Mouse (Mus musculus): ENCODE results near the gene Ctnnd2. TPM values are rescaled to one million over a fixed set of nuclear protein-coding genes. Genes with fewer than 3 reads are reported as not detected.

The Ctnnd2 gene
- polyA plus RNA-seq, 1 experiment from 2014 or later = 19.9 TPM

DNA sequence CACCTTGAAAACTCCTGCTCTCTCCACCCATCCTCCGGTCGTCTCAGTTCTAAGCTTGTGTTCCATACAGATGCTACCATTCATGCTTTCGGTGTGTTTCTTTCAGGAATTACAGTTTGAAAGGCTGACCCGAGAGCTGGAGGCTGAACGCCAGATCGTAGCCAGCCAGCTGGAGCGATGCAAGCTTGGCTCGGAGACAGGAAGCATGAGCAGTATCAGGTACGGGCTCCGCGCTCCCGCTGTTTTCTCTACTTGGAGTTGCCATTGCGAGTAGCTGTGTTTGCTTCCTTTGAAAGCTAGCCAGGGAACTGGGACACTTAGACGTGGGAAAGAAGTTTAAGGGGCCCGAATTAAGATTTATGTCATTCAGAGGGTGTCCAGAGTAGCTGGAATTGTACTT, 308.3 kb downstream of the Ctnnd2 start:
- TF ChIP-seq CTCF (IDR thresholded peaks at IDR 0.05; ENCODE audit: low read depth) = no peak
- Histone ChIP-seq H3K4me3 (ENCODE audit: low read depth, low read length) (no peak overlapping the region), H3K27ac (ENCODE audit: low read depth) (no peak overlapping the region), H3K27me3 (ENCODE audit: insufficient read depth, low read length) (no peaks in the 10 kb centered on the region), H3K4me1 (ENCODE audit: insufficient read depth) (no peaks in the 10 kb centered on the region), H3K9me3 (ENCODE audit: low read depth, low read length) (no peaks in the 10 kb centered on the region), H3K9ac (no peak overlapping the region), H3K4me2 (no peak overlapping the region), H3K36me3 (ENCODE audit: insufficient read depth) (no peaks in the 10 kb centered on the region)
- WGBS = 55% methylated on average over 15 of the region's 15 CpGs
- peak; percentile 49 for DNase-seq
- no peak for ATAC-seq (ENCODE audit: insufficient read depth)

DNA sequence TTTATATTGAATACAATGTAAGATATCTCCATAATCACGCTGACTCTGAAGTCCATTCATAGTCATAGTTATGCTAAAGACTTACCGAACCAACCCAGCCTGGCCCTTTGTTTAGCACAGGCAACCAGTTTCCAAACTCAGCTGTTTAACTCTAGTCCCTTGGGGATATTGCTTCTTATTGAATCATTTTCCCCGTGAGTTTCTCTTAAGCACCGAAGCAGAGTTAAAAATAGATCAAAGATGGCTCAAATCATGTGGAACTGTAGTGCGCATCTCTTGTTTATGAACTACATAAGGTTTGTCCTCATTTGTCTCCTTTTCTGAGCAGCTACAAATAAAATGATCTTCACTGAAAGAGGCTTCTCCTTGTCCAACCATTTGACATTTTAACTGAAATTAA, 334.1 kb downstream of the Ctnnd2 start:
- Histone ChIP-seq H3K27me3 (ENCODE audit: insufficient read depth, low read length) (no peaks in the 10 kb centered on the region), H3K9me3 (ENCODE audit: low read depth, low read length) (no peaks in the 10 kb centered on the region), H3K27ac (ENCODE audit: low read depth) (no peak overlapping the region), H3K4me2 (no peak overlapping the region), H3K36me3 (ENCODE audit: insufficient read depth) (no peaks in the 10 kb centered on the region), H3K4me3 (ENCODE audit: low read depth, low read length) (no peak overlapping the region), H3K4me1 (ENCODE audit: insufficient read depth) (no peaks in the 10 kb centered on the region), H3K9ac (no peak overlapping the region)
- no peak for ATAC-seq (ENCODE audit: insufficient read depth)
- WGBS = 70% methylated on average over 5 of the region's 5 CpGs
- no peak for DNase-seq
- no peak for TF ChIP-seq CTCF (IDR thresholded peaks at IDR 0.05; ENCODE audit: low read depth)

DNA sequence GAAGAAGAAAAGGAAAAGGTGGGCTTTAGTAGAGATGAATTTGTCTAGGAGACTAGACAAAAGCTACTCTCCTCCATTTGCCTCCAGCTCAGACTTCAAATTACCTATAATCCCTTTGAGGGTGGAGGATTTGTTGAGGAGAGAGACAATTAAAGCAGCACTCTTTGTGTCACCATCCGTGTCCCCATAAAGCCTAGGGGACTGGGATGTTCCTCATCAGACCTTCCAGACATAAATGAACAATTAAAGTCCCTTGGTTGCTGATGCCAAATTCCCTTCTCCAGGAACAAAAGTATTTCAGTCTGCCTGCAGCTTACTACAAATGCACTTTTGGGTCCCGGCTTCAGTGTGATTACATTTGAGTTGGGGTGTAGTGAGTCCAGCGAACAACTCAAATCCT, 340.1 kb downstream of the Ctnnd2 start:
- ATAC-seq (ENCODE audit: insufficient read depth) = no peak
- Histone ChIP-seq H3K4me2 (no peak overlapping the region), H3K4me1 (ENCODE audit: insufficient read depth) (no peaks in the 10 kb centered on the region), H3K4me3 (ENCODE audit: low read depth, low read length) (no peak overlapping the region), H3K27ac (ENCODE audit: low read depth) (no peak overlapping the region), H3K36me3 (ENCODE audit: insufficient read depth) (no peaks in the 10 kb centered on the region), H3K27me3 (ENCODE audit: insufficient read depth, low read length) (no peaks in the 10 kb centered on the region), H3K9ac (no peak overlapping the region), H3K9me3 (ENCODE audit: low read depth, low read length) (no peaks in the 10 kb centered on the region)
- 74% methylated on average over 3 of the region's 3 CpGs for WGBS
- no peak for TF ChIP-seq CTCF (IDR thresholded peaks at IDR 0.05; ENCODE audit: low read depth)
- no peak for DNase-seq

DNA sequence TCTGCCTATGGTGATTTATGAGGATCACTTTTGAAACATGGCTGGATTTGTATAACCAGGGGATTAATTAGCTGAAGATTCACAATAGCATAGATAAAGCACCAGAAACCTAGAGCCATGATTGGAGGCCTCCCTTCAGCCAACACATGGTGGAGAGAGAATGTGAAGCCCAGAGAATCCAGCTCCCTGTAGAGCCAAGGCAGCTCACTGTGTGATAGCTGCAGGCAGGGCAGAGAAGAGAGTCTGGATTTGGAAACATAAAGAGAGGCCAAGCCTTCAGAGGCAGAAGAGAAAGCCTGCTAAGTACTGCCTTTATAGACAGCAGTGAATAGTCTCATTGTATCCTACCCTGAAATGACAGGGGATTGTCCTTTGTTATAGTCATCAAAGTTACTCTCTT, 340.7 kb downstream of the Ctnnd2 start:
- Histone ChIP-seq H3K27ac (ENCODE audit: low read depth) (no peak overlapping the region), H3K4me2 (no peak overlapping the region), H3K36me3 (ENCODE audit: insufficient read depth) (no peaks in the 10 kb centered on the region), H3K27me3 (ENCODE audit: insufficient read depth, low read length) (no peaks in the 10 kb centered on the region), H3K9ac (no peak overlapping the region), H3K9me3 (ENCODE audit: low read depth, low read length) (no peaks in the 10 kb centered on the region), H3K4me3 (ENCODE audit: low read depth, low read length) (no peak overlapping the region), H3K4me1 (ENCODE audit: insufficient read depth) (no peaks in the 10 kb centered on the region)
- TF ChIP-seq CTCF (IDR thresholded peaks at IDR 0.05; ENCODE audit: low read depth) = no peak
- ATAC-seq (ENCODE audit: insufficient read depth) = no peak
- DNase-seq = no peak

DNA sequence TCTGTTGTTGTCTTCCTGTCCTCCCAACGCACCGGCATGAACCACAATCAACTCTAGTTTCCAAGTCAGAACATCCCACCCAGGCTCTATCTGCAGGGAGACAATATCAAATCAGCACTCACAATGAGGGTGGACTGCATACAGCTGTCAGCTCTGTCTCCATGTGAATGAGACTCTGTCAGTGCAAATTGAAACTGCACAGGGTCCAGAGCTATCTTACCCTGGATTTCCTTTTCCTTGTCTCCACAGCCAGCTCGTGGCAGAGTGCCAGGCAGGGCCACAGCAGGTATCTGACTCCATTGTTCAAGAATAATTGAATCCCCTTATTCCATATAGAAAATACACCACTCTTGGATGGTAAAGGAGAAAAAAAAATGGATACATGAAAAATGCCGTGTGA, 343.0 kb downstream of the Ctnnd2 start:
- no peak for TF ChIP-seq CTCF (IDR thresholded peaks at IDR 0.05; ENCODE audit: low read depth)
- Histone ChIP-seq H3K27ac (ENCODE audit: low read depth) (no peak overlapping the region), H3K4me2 (no peak overlapping the region), H3K9ac (no peak overlapping the region), H3K4me3 (ENCODE audit: low read depth, low read length) (no peak overlapping the region), H3K4me1 (ENCODE audit: insufficient read depth) (no peaks in the 10 kb centered on the region), H3K36me3 (ENCODE audit: insufficient read depth) (no peaks in the 10 kb centered on the region), H3K27me3 (ENCODE audit: insufficient read depth, low read length) (no peaks in the 10 kb centered on the region), H3K9me3 (ENCODE audit: low read depth, low read length) (no peaks in the 10 kb centered on the region)
- DNase-seq (no peak), ATAC-seq (ENCODE audit: insufficient read depth) (no peak)
- WGBS = 71% methylated on average over 4 of the region's 4 CpGs

DNA sequence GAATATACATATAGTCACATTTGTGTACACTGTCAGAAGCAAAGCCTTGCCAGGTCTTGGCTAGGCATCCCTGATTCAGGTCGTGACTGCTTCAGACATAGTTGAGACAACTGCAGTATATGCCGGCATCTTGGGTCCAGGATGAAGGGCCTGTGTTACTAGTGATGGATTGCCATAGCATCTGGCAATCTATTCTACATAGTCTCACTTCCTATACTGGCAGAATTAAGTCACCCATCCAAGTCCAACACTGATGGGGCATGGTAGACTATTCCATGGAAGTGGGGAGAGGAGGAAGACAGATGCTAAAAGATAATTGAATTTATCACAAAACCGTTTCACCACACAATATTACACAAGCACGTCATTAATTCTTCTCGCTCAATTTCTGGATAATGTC, 369.1 kb downstream of the Ctnnd2 start:
- Histone ChIP-seq H3K36me3 (ENCODE audit: insufficient read depth) (no peaks in the 10 kb centered on the region), H3K4me2 (no peak overlapping the region), H3K27me3 (ENCODE audit: insufficient read depth, low read length) (no peaks in the 10 kb centered on the region), H3K27ac (ENCODE audit: low read depth) (no peak overlapping the region), H3K9me3 (ENCODE audit: low read depth, low read length) (no peaks in the 10 kb centered on the region), H3K4me1 (ENCODE audit: insufficient read depth) (no peaks in the 10 kb centered on the region), H3K9ac (no peak overlapping the region), H3K4me3 (ENCODE audit: low read depth, low read length) (no peak overlapping the region)
- WGBS = 60% methylated on average over 5 of the region's 5 CpGs
- DNase-seq (no peak), ATAC-seq (ENCODE audit: insufficient read depth) (no peak)
- TF ChIP-seq CTCF (IDR thresholded peaks at IDR 0.05; ENCODE audit: low read depth) = no peak

DNA sequence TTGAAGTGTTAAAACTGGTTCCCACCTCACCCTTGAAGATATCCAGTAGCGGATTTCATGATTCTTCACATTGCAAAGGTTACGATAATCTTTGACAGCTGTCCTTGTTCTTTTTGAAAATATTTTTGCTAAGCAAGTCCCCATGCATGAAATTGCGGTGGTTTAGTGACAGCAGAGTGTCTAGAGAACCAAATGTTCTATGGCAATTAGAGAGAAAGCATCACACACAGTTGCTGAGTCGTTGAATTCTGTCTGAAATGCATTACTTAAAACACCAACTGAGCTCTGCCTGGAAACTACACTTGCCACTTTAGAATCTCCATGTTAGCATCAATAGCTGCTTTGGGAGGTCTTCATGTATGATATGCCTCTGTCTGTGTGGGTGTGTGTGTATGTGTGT, 375.9 kb downstream of the Ctnnd2 start:
- Histone ChIP-seq H3K9me3 (ENCODE audit: low read depth, low read length) (no peaks in the 10 kb centered on the region), H3K4me3 (ENCODE audit: low read depth, low read length) (no peak overlapping the region), H3K36me3 (ENCODE audit: insufficient read depth) (no peaks in the 10 kb centered on the region), H3K9ac (no peak overlapping the region), H3K27me3 (ENCODE audit: insufficient read depth, low read length) (no peaks in the 10 kb centered on the region), H3K4me2 (no peak overlapping the region), H3K27ac (ENCODE audit: low read depth) (no peak overlapping the region), H3K4me1 (ENCODE audit: insufficient read depth) (no peaks in the 10 kb centered on the region)
- ATAC-seq (ENCODE audit: insufficient read depth) (no peak), DNase-seq (no peak)
- WGBS = 83% methylated on average over 4 of the region's 4 CpGs
- TF ChIP-seq CTCF (IDR thresholded peaks at IDR 0.05; ENCODE audit: low read depth) = no peak

DNA sequence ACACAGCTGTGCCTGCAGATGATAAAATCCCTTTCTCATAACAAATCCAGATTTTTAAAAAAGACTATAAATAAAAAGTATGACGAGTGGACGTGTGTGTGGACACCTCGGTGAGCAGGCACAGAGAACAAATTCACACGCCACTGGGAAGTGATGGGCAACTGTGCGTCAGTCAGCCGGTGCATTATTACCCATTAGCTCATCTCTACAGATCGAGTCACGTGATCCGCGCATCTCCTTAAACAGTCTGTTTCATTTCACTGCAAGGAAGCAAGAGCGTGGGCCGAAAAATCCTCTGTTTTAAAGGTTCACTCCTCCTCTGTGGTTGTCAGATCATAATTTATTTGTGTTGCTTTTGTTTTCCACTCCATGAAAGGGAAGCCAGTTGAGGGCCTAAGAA, 378.6 kb downstream of the Ctnnd2 start:
- 80% methylated on average over 12 of the region's 12 CpGs for WGBS
- ATAC-seq (ENCODE audit: insufficient read depth) = no peak
- H3K36me3 ChIP-seq (ENCODE audit: insufficient read depth) = no peaks in the 10 kb centered on the region

More for the DNA sequence above, 378.6 kb downstream of the Ctnnd2 start:
- no peak overlapping the region for H3K27ac ChIP-seq (ENCODE audit: low read depth)
- H3K4me2 ChIP-seq = no peak overlapping the region
- no peaks in the 10 kb centered on the region for H3K9me3 ChIP-seq (ENCODE audit: low read depth, low read length)
- H3K27me3 ChIP-seq (ENCODE audit: insufficient read depth, low read length) = no peaks in the 10 kb centered on the region
- no peak for TF ChIP-seq CTCF (IDR thresholded peaks at IDR 0.05; ENCODE audit: low read depth)
- DNase-seq = no peak
- no peaks in the 10 kb centered on the region for H3K4me1 ChIP-seq (ENCODE audit: insufficient read depth)
- H3K4me3 ChIP-seq (ENCODE audit: low read depth, low read length) = no peak overlapping the region
- no peak overlapping the region for H3K9ac ChIP-seq
